Mouse (Mus musculus) spleen, adult 2 months (tissue): ENCODE results near the gene Negr1.

ENCODE experiments used
- CTCF ChIP-seq: fragments of 200-500 bp; IDR thresholded peaks from 2 replicates; pipeline ENCODE4 v1.5.1; 2011; ENCODE audit warnings: mild to moderate bottlenecking, inconsistent platforms; ENCODE audit not compliant: insufficient read depth, insufficient read length, insufficient replicate concordance; ENCODE audit errors: extremely low read depth
- POLR2A ChIP-seq: fragments of 200-500 bp; IDR thresholded peaks from 2 replicates; pipeline ENCODE4 v1.6.1; 2011; ENCODE audit warnings: low read depth, low read length, inconsistent platforms

- no peak for TF ChIP-seq CTCF
- no peak for TF ChIP-seq POLR2A
Observed at GRCm38 (mm10) chr3:157021632-157022031, 460.0 kb downstream of the Negr1 start.
